Mouse (Mus musculus) midbrain, postnatal 0 days (tissue): ENCODE results near the gene Gdf10. TPM values are rescaled to one million over a fixed set of nuclear protein-coding genes. Genes with fewer than 3 reads are reported as not detected.

ENCODE experiments used
- ATAC-seq: fragments of 200-750 bp; cut with Nextera tagmentation; 2 replicates; pipeline ENCODE4 v1.8.0; 2017; ENCODE audit warnings: moderate number of reproducible peaks, mild to moderate bottlenecking, moderate TSS enrichment, moderate library complexity; ENCODE audit not compliant: low FRiP score
- DNase-seq: peaks from one replicate; pipeline ENCODE4 v3.0.0-alpha.2; 2015; ENCODE audit warnings: low spot score
- H3K27ac ChIP-seq: fragments of 300-500 bp; sonication (generic); 2 replicates; pipeline ENCODE4 v1.5.1; 2014; ENCODE audit warnings: low read depth, mild to moderate bottlenecking, low read length, mixed read lengths
- H3K27me3 ChIP-seq: fragments of 300-500 bp; sonication (generic); 2 replicates; pipeline ENCODE4 v1.6.1; 2014; ENCODE audit warnings: low read length, control low read depth, mixed read lengths; ENCODE audit not compliant: insufficient read depth
- H3K36me3 ChIP-seq: fragments of 300-500 bp; sonication (generic); 2 replicates; pipeline ENCODE4 v1.6.1; 2014; ENCODE audit warnings: low read length, control low read depth, mixed read lengths; ENCODE audit not compliant: insufficient read depth
- H3K4me1 ChIP-seq: fragments of 300-500 bp; sonication (generic); 2 replicates; pipeline ENCODE4 v1.6.1; 2014; ENCODE audit warnings: mild to moderate bottlenecking, control low read depth, antibody characterized with exemption, low read length, mixed read lengths; ENCODE audit not compliant: insufficient read depth
- H3K4me2 ChIP-seq: fragments of 300-500 bp; sonication (generic); 2 replicates; pipeline ENCODE4 v1.6.1; 2014; ENCODE audit warnings: low read depth, mild to moderate bottlenecking, low read length, mixed read lengths; ENCODE audit not compliant: poor library complexity, severe bottlenecking
- H3K4me3 ChIP-seq: fragments of 300-500 bp; sonication (generic); 2 replicates; pipeline ENCODE4 v1.5.1; 2014; ENCODE audit warnings: low read depth, mild to moderate bottlenecking, low read length, moderate library complexity
- H3K9ac ChIP-seq: fragments of 300-500 bp; sonication (generic); replicated peaks from 2 replicates; pipeline ENCODE4 v1.6.1; 2014; ENCODE audit warnings: mild to moderate bottlenecking, low read length, moderate library complexity, mixed read lengths; ENCODE audit not compliant: poor library complexity, severe bottlenecking
- H3K9me3 ChIP-seq: fragments of 300-500 bp; sonication (generic); 2 replicates; pipeline ENCODE4 v1.6.1; 2016; ENCODE audit warnings: low read length, control low read depth
- CTCF ChIP-seq: IDR thresholded peaks from 2 replicates; pipeline ENCODE4 v1.5.1; 2016; ENCODE audit warnings: antibody characterized with exemption, mild to moderate bottlenecking
- WGBS: fragments of 180-500 bp; shearing (Covaris S2); extraction: QIAGEN DNeasy Blood & Tissue Kit; methylation state at CpG from one replicate; pipeline ENCODE4 v1.1.7; 2014; 5-methylcytosine and 5-hydroxymethylcytosine counted together
- polyA plus RNA-seq: library from polyadenylated mRNA; unstranded; fragments of >200 nt; fragmentation: Nextera tagmentation; extraction: Ambion mirVana; gene quantifications from 2 replicates; pipeline ENCODE4 v1.2.1, GENCODE M21; 2015
- total RNA-seq: library from RNA; depleted of rRNA; stranded (reverse); fragments of >200 nt; gene quantifications from 2 replicates; pipeline ENCODE4 v1.2.3, GENCODE M21; 2014

The Gdf10 gene
- total and polyA plus RNA-seq, 2 experiments from 2014 or later, result 3.7 to 13.3 TPM

DNA sequence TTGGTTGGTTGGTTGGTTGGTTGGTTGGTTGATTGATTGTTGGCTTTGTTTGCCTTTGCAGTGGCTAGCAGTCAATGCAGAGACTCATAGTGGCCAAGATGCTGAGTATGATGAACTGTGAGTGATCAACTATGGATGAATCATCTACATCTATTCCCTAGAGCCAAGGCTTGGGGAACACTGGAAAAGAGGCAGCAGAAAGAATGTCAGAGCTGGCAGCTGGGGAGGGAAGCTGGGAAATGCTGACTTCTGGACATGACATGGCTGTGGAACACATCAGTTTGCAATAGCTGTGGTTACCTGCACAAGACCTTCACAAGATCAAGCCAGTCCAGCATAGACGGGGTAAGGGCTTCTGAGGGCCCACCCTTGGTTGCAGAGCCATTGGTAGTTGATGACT, 20.2 kb upstream of the Gdf10 start:
- WGBS, result 92% methylated on average over 1 of the region's 1 CpGs
- no peak for TF ChIP-seq CTCF
- ATAC-seq, result no peak

DNA sequence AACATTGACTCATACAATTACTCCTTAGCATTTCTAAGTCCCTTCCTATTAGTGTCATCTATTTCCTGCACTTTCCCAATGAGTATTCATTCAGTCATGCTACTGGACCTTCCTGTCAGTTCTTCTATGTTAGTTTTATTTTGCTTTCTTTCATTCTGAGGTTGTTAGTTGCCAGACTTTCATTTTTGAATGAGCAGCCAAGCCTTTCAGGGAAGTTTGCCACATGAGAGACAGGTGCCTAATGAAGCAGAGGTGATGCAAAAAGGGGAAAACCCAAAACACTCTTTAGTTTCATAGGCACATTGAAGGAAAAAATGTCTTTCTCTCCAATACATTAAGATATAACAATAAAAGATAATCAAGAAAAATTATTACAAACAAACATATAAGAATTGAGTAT, 18.5 kb upstream of the Gdf10 start:
- Histone ChIP-seq H3K27me3 (no peaks in the 10 kb centered on the region), H3K9ac (no peak overlapping the region), H3K36me3 (no peaks in the 10 kb centered on the region), H3K9me3 (no peaks in the 10 kb centered on the region), H3K27ac (no peak overlapping the region), H3K4me1 (no peaks in the 10 kb centered on the region), H3K4me3 (no peak overlapping the region), H3K4me2 (no peak overlapping the region)
- DNase-seq (no peak), ATAC-seq (no peak)
- TF ChIP-seq CTCF, result no peak

More for the DNA sequence above, 20.2 kb upstream of the Gdf10 start:
- H3K4me3 ChIP-seq, result no peak overlapping the region
- no peaks in the 10 kb centered on the region for H3K9me3 ChIP-seq
- no peak overlapping the region for H3K27ac ChIP-seq
- H3K9ac ChIP-seq, result no peak overlapping the region
- H3K4me2 ChIP-seq, result no peak overlapping the region
- H3K4me1 ChIP-seq, result no peaks in the 10 kb centered on the region
- no peaks in the 10 kb centered on the region for H3K27me3 ChIP-seq
- no peaks in the 10 kb centered on the region for H3K36me3 ChIP-seq
- no peak for DNase-seq

DNA sequence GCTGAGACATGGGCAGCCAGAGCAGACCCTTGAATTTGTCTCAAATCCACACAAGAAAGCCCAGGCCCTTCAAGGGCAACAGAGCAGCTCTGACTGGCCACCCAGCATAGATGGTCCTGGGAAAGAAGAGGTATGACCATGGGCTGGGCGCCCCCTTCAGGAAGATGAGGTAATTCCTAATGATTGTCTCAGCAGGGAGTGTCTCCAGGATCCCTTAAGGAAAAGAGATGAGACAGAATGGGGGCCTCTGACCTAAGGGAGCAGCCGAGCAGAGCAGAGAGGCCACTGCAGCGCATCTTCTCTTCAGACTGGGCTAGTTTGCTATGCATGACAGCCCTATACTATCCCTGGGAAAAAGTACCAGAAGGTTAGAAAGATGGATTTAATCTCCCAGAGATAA, 9.7 kb upstream of the Gdf10 start:
- H3K4me3 ChIP-seq, result no peak overlapping the region
- ATAC-seq (no peak), DNase-seq (no peak)
- WGBS, result 33% methylated on average over 3 of the region's 3 CpGs
- H3K9me3 ChIP-seq, result no peaks in the 10 kb centered on the region
- TF ChIP-seq CTCF, result peak; percentile 65
- no peaks in the 10 kb centered on the region for H3K4me1 ChIP-seq
- H3K27ac ChIP-seq, result no peak overlapping the region
- no peaks in the 10 kb centered on the region for H3K36me3 ChIP-seq
- H3K4me2 ChIP-seq, result no peak overlapping the region
- H3K27me3 ChIP-seq, result no peaks in the 10 kb centered on the region
- no peak overlapping the region for H3K9ac ChIP-seq

DNA sequence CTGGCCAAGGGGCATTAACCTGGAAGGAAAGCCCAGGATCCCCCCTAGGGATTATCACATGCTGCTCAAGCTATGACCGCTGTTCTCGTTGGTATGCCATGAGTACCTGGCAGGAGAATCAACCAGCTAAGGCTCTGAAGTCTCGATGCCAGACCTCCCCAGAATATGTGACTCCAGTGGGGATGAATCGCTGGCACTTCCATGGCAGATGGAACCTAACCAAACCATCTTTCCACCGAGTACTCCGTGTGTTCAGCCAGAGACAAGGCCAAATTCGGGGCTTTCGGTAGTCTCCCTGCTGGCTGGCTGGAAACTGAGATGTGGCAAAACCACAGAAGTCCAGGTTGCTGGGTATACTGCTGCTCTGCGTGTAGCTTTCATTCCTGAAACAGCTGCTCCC, 9.2 kb upstream of the Gdf10 start:
- 90% methylated on average over 9 of the region's 9 CpGs for WGBS
- no peaks in the 10 kb centered on the region for H3K9me3 ChIP-seq

DNA sequence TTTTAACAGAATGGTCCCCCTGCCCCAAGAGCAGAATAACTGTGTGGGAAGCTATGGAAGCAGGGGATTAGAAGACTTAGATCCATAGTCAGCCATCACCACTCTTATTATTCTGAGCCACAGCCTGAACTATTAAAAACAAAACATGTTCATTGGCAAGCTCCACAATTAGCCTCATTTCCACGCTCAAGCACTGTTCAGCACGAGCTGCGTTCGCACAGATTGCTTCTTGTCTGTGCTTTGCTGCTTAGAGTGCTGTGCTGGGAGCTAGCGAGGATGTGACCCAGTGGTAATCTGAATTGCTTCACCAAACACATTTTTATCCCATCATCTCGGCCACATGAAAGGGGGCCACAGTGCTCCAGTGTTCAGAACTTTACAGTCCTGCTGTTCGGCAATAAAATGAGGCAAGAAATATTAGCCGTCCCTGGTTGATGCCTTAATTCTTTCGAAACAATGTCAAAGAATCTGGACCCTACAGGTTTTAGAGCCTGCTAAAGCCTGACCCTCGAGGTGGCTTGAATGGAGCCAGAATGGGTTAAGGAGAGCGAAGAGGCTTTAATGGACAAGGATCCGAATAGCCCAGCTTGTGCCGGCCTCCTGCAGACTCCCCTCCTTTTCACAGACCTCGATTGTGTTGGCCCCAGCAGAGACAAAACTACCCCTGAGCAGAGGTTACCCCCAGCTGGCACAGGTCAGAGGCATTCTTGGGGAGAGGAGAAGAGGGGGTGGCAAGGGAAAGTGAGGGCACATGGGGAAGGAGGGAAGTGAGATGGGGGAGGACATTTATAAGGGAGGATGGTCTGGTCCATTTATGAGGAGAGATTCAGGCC, 2.4 kb upstream of the Gdf10 start:
- H3K9me3 ChIP-seq, result no peaks in the 10 kb centered on the region
- no peak for TF ChIP-seq CTCF
- no peak overlapping the region for H3K4me3 ChIP-seq
- no peak overlapping the region for H3K9ac ChIP-seq
- H3K36me3 ChIP-seq, result no peaks in the 10 kb centered on the region
- H3K4me2 ChIP-seq, result no peak overlapping the region
- no peak overlapping the region for H3K27ac ChIP-seq
- 15% methylated on average over 14 of the region's 14 CpGs for WGBS
- H3K4me1 ChIP-seq, result no peaks in the 10 kb centered on the region; the same call in 1 of the 2 replicates
- peak; percentile 67 for DNase-seq
- no peak for ATAC-seq
- peaks cover 22% of the 10 kb centered on the region for H3K27me3 ChIP-seq

More for the DNA sequence above, 9.2 kb upstream of the Gdf10 start:
- H3K27me3 ChIP-seq, result peaks cover 3% of the 10 kb centered on the region; the same call in 1 of the 2 replicates
- no peak overlapping the region for H3K4me3 ChIP-seq
- TF ChIP-seq CTCF, result no peak
- H3K27ac ChIP-seq, result no peak overlapping the region
- ATAC-seq (no peak), DNase-seq (no peak)
- H3K4me2 ChIP-seq, result no peak overlapping the region
- no peaks in the 10 kb centered on the region for H3K36me3 ChIP-seq
- H3K4me1 ChIP-seq, result no peaks in the 10 kb centered on the region
- no peak overlapping the region for H3K9ac ChIP-seq

DNA sequence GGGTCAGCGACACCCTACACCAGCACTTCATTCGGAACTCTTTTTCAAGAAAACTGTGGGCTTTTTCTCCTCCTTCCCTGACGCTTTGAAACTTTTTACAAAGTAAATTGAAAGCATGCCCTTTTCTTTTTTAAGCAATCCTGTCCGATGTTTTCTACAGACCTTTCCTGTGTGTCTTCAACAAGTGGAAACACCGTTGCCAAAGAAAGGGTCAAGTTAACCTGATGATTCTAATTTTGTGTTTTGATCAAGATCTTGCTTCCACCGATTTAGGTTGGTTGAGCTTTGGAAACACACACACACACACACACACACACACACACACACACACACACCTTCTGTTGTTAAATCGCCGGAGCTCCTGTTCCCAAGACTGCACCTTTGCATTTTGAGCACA, 618 bp upstream of the Gdf10 start:
- Histone ChIP-seq H3K27me3 (peaks cover 22% of the 10 kb centered on the region), H3K9me3 (no peaks in the 10 kb centered on the region), H3K4me1 (no peaks in the 10 kb centered on the region; the same call in 1 of the 2 replicates), H3K4me2 (peak overlapping the region; percentile 98), H3K9ac (no peak overlapping the region; the same call in 1 of the 2 replicates), H3K27ac (no peak overlapping the region), H3K4me3 (peak overlapping the region; percentile 60), H3K36me3 (no peaks in the 10 kb centered on the region)
- TF ChIP-seq CTCF, result no peak
- WGBS, result 16% methylated on average over 8 of the region's 8 CpGs
- ATAC-seq, result no peak
- DNase-seq, result no peak
